Mouse (Mus musculus) kidney, embryonic 16.5 days (tissue): ENCODE measurements around the gene Ttc13. TPM values are rescaled to one million over a fixed set of nuclear protein-coding genes. Genes with fewer than 3 reads are reported as not detected.

Experiments
- ATAC-seq: fragments of 200-750 bp; cut with Nextera tagmentation; 2 replicates; pipeline ENCODE4 v1.8.0; 2017; ENCODE audit warnings: moderate TSS enrichment; ENCODE audit not compliant: low FRiP score, low TSS enrichment
- H3K27ac ChIP-seq: fragments of 300-500 bp; sonication (generic); 2 replicates; pipeline ENCODE4 v1.5.1; 2014; ENCODE audit warnings: low read length
- H3K27me3 ChIP-seq: fragments of 300-500 bp; sonication (generic); 2 replicates; pipeline ENCODE4 v1.6.1; 2014; ENCODE audit warnings: low read length, control low read depth, mixed read lengths; ENCODE audit not compliant: insufficient read depth
- H3K36me3 ChIP-seq: fragments of 300-500 bp; sonication (generic); 2 replicates; pipeline ENCODE4 v1.6.1; 2014; ENCODE audit warnings: low read length, control low read depth, mixed read lengths; ENCODE audit not compliant: insufficient read depth
- H3K4me1 ChIP-seq: fragments of 300-500 bp; sonication (generic); 2 replicates; pipeline ENCODE4 v1.6.1; 2014; ENCODE audit warnings: low read length, control low read depth, mixed read lengths; ENCODE audit not compliant: insufficient read depth
- H3K4me2 ChIP-seq: fragments of 300-500 bp; sonication (generic); replicated peaks from 2 replicates; pipeline ENCODE4 v1.6.1; 2014; ENCODE audit warnings: low read depth, low read length
- H3K4me3 ChIP-seq: fragments of 300-500 bp; sonication (generic); 2 replicates; pipeline ENCODE4 v1.5.1; 2014; ENCODE audit warnings: mild to moderate bottlenecking, low read length
- H3K9ac ChIP-seq: fragments of 300-500 bp; sonication (generic); replicated peaks from 2 replicates; pipeline ENCODE4 v1.6.1; 2014; ENCODE audit warnings: low read length
- H3K9me3 ChIP-seq: fragments of 300-500 bp; sonication (generic); 2 replicates; pipeline ENCODE4 v1.6.1; 2016; ENCODE audit warnings: low read length, control low read depth
- WGBS: fragments of 180-500 bp; shearing (Covaris S2); extraction: QIAGEN DNeasy Blood & Tissue Kit; methylation state at CpG from one replicate; pipeline ENCODE4 v1.1.7; 2014; 5-methylcytosine and 5-hydroxymethylcytosine counted together
- polyA plus RNA-seq: library from polyadenylated mRNA; unstranded; fragments of >200 nt; fragmentation: Nextera tagmentation; extraction: Ambion mirVana; gene quantifications from 2 replicates; pipeline ENCODE4 v1.2.1, GENCODE M21; 2015

The Ttc13 gene
- polyA plus RNA-seq, 1 experiment from 2014 or later, result 43.5 TPM

GRCm38 (mm10) chr8:124682218-124682617 is 39.6 kb downstream of the Ttc13 start:
- Histone ChIP-seq H3K9me3 (no peaks in the 10 kb centered on the region), H3K4me3 (no peak overlapping the region), H3K27ac (no peak overlapping the region), H3K4me2 (no peak overlapping the region), H3K36me3 (peaks cover 31% of the 10 kb centered on the region), H3K9ac (no peak overlapping the region), H3K27me3 (no peaks in the 10 kb centered on the region), H3K4me1 (no peaks in the 10 kb centered on the region)
- 88% methylated on average over 10 of the region's 10 CpGs for WGBS
- no peak for ATAC-seq

DNA sequence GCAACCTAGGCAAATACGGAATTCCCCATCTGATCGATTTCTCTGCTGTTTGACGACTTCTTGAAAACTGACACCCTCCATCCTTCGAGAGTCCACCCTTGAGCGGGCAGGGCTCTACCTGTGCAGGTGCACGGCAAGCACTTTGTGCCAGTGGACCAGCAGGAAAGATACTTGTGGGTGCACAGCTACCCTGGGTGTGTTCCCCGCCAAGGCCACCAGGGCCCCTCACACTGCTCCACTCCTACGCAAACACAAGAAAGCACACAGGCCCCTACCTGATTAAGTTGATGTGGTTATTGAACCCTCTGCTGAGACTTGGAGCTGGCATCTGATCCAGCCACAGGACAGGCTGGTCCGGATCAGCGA is 40.0 kb downstream of the Ttc13 start:
- peaks cover 31% of the 10 kb centered on the region for H3K36me3 ChIP-seq
- 81% methylated on average over 10 of the region's 10 CpGs for WGBS
- no peaks in the 10 kb centered on the region for H3K4me1 ChIP-seq
- no peak overlapping the region for H3K27ac ChIP-seq
- no peak overlapping the region for H3K9ac ChIP-seq
- ATAC-seq, result no peak
- H3K4me2 ChIP-seq, result no peak overlapping the region
- no peaks in the 10 kb centered on the region for H3K9me3 ChIP-seq
- no peaks in the 10 kb centered on the region for H3K27me3 ChIP-seq
- no peak overlapping the region for H3K4me3 ChIP-seq

DNA sequence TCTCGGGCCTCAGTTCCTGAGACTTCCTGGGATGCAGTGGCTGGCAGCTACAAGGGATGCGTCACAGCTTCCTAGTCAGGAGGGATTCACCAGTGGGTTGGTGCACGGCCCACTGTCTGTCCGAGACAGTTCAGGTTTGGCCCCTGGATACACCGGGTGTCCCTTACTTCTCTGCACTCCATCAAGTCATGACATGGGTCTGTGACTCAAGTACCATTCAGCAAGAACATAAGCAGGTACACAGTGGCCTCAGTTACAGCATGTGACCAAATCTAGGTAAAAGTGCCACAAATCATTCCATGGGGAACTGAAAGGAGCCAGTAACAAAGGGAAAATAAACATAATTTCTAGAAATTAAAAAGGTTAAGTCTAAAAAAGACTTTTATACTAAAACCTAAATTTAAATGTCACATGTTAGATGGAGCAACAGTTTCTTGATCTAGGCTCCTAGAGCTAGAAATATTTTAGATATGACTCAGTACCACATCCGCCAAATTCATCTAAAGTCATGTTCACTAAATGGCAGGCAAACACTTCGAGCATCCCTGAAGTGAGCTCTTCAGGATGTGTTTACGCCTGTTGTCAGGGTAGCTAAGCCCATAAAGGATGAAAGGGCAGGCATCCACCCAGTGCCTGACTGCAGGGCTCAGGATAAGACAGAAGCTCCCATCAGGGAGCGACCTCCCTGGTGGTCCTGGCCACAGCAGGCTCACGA is 40.5 kb downstream of the Ttc13 start:
- Histone ChIP-seq H3K9ac (no peak overlapping the region), H3K4me2 (no peak overlapping the region), H3K27me3 (no peaks in the 10 kb centered on the region), H3K36me3 (peaks cover 31% of the 10 kb centered on the region), H3K4me3 (no peak overlapping the region), H3K4me1 (no peaks in the 10 kb centered on the region), H3K27ac (no peak overlapping the region), H3K9me3 (no peaks in the 10 kb centered on the region)
- 88% methylated on average over 10 of the region's 10 CpGs for WGBS
- no peak for ATAC-seq

- Histone ChIP-seq H3K4me2 (no peak overlapping the region), H3K4me1 (no peaks in the 10 kb centered on the region), H3K9ac (no peak overlapping the region), H3K27ac (no peak overlapping the region), H3K9me3 (no peaks in the 10 kb centered on the region), H3K36me3 (peaks cover 24% of the 10 kb centered on the region; the same call in 1 of the 2 replicates), H3K27me3 (no peaks in the 10 kb centered on the region), H3K4me3 (no peak overlapping the region)
- ATAC-seq, result no peak
- 84% methylated on average over 13 of the region's 13 CpGs for WGBS
Measured at GRCm38 (mm10) chr8:124678246-124678645, 43.5 kb downstream of the Ttc13 start.

- H3K4me3 ChIP-seq, result no peak overlapping the region
- no peaks in the 10 kb centered on the region for H3K4me1 ChIP-seq
- H3K36me3 ChIP-seq, result peaks cover 24% of the 10 kb centered on the region; the same call in 1 of the 2 replicates
- H3K9ac ChIP-seq, result 0 out of 2 replicates have a peak overlapping the region, but pooled peaks have one; percentile 31
- no peak overlapping the region for H3K4me2 ChIP-seq
- ATAC-seq, result peak; percentile 89
- no peaks in the 10 kb centered on the region for H3K27me3 ChIP-seq
- 46% methylated on average over 12 of the region's 12 CpGs for WGBS
- no peak overlapping the region for H3K27ac ChIP-seq
- H3K9me3 ChIP-seq, result no peaks in the 10 kb centered on the region
Measured at GRCm38 (mm10) chr8:124677486-124677885, 44.3 kb downstream of the Ttc13 start.

- no peaks in the 10 kb centered on the region for H3K27me3 ChIP-seq
- H3K36me3 ChIP-seq, result peaks cover 22% of the 10 kb centered on the region; the same call in 1 of the 2 replicates
- no peak overlapping the region for H3K4me2 ChIP-seq
- no peaks in the 10 kb centered on the region for H3K9me3 ChIP-seq
- 92% methylated on average over 7 of the region's 7 CpGs for WGBS
- H3K9ac ChIP-seq, result 0 out of 2 replicates have a peak overlapping the region, but pooled peaks have one; percentile 31
- no peak for ATAC-seq
- H3K27ac ChIP-seq, result no peak overlapping the region
- H3K4me3 ChIP-seq, result no peak overlapping the region
- no peaks in the 10 kb centered on the region for H3K4me1 ChIP-seq
Measured at GRCm38 (mm10) chr8:124677078-124677477, 44.7 kb downstream of the Ttc13 start.

GRCm38 (mm10) chr8:124676661-124677060 is 45.1 kb downstream of the Ttc13 start:
- H3K4me3 ChIP-seq, result no peak overlapping the region
- no peak overlapping the region for H3K4me2 ChIP-seq
- no peaks in the 10 kb centered on the region for H3K27me3 ChIP-seq
- WGBS, result 95% methylated on average over 4 of the region's 4 CpGs
- no peaks in the 10 kb centered on the region for H3K4me1 ChIP-seq
- H3K27ac ChIP-seq, result no peak overlapping the region
- no peaks in the 10 kb centered on the region for H3K9me3 ChIP-seq
- ATAC-seq, result no peak
- H3K36me3 ChIP-seq, result peaks cover 19% of the 10 kb centered on the region; the same call in 1 of the 2 replicates
- H3K9ac ChIP-seq, result no peak overlapping the region

DNA sequence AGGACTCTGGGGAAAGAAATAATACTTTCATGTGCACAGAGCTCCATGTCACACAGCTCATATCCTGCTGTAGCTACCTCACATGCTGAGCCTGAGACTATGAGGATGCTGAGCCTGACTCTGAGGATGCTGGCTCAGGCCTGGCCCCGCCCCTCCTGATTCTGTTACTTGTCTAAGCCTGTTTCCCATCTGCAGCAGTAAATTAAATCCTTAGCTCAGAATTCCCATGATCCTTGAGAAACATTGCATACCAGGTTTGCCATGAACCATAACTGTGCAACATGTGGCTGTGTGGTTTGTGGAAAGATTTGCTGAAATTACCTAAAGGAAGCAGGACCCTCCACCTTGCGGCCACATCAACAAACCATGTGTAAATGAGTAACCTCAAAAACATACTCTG is 49.4 kb downstream of the Ttc13 start:
- no peak overlapping the region for H3K4me3 ChIP-seq
- H3K4me2 ChIP-seq, result no peak overlapping the region
- ATAC-seq, result no peak
- 85% methylated on average over 2 of the region's 2 CpGs for WGBS
- H3K27ac ChIP-seq, result no peak overlapping the region
- no peaks in the 10 kb centered on the region for H3K4me1 ChIP-seq
- no peak overlapping the region for H3K9ac ChIP-seq
- H3K36me3 ChIP-seq, result peaks cover 13% of the 10 kb centered on the region
- H3K9me3 ChIP-seq, result no peaks in the 10 kb centered on the region
- no peaks in the 10 kb centered on the region for H3K27me3 ChIP-seq

DNA sequence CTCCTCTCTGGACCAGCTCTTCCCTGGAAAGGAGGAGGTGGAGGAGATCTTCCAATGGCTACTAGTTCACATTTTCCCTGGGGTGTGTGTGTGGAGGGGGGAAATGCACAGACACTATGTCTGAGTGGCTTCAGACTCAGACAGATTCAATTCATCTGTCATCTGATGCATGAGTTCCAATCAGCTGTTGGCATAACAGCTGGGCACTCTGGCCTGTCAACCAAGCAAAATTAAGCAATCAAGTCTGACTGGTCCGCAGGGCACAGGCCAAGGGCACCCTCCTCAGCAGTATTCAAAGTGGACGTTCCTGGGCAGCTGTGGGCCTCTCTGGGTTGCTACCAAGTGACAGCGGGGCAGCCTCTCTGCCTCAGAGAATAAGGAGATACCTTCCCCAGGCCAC is 53.0 kb downstream of the Ttc13 start:
- Histone ChIP-seq H3K27ac (no peak overlapping the region), H3K4me3 (no peak overlapping the region), H3K4me2 (no peak overlapping the region), H3K4me1 (no peaks in the 10 kb centered on the region), H3K9me3 (no peaks in the 10 kb centered on the region), H3K27me3 (no peaks in the 10 kb centered on the region), H3K36me3 (peaks cover 7% of the 10 kb centered on the region), H3K9ac (no peak overlapping the region)
- WGBS, result 75% methylated on average over 3 of the region's 3 CpGs
- no peak; the same call in 1 of the 2 replicates for ATAC-seq

DNA sequence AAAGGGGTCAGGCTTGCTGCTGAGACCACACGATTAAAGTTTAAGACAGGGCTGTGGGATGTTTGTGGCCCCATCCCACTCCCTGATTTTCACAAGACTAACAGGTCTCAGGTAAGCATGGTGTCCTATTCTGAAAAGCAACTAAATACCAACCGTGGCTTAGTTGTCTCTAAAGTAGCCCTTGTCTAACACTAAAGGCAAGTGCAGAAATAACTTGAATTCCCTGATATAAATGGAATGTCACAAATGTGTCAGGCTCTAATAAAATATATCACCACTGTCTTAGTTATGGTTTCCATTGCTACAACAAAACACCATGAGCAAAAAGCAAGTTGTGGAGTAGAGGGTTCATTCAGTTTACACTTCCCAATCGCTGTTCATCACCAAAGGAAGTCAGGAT is 57.4 kb downstream of the Ttc13 start:
- Histone ChIP-seq H3K4me2 (no peak overlapping the region), H3K4me1 (peaks cover 33% of the 10 kb centered on the region), H3K9ac (no peak overlapping the region), H3K36me3 (no peaks in the 10 kb centered on the region), H3K27me3 (no peaks in the 10 kb centered on the region), H3K4me3 (no peak overlapping the region), H3K27ac (no peak overlapping the region), H3K9me3 (no peaks in the 10 kb centered on the region)
- 69% methylated on average over 3 of the region's 3 CpGs for WGBS
- ATAC-seq, result no peak
